Mouse (Mus musculus): ENCODE measurements around the gene Usp21.

Usp21 gene

GRCm38 (mm10) chr1:171268341-171268740 lies 19.4 kb downstream of the Usp21 start:
- DNase-seq (ENCODE audit: low read depth, low spot score): no peak

- no peak for DNase-seq (ENCODE audit: low read depth, low spot score)
Measured at GRCm38 (mm10) chr1:171265971-171266744, 21.6 kb downstream of the Usp21 start.

- DNase-seq (ENCODE audit: low read depth, low spot score): peak; percentile 71
Measured at GRCm38 (mm10) chr1:171263666-171264461, 23.9 kb downstream of the Usp21 start.

GRCm38 (mm10) chr1:171263185-171263611 lies 24.6 kb downstream of the Usp21 start:
- no peak for DNase-seq (ENCODE audit: low read depth, low spot score)

- no peak for DNase-seq (ENCODE audit: low read depth, low spot score)
Measured at GRCm38 (mm10) chr1:171262594-171263130, 25.1 kb downstream of the Usp21 start.

- DNase-seq (ENCODE audit: low read depth, low spot score): no peak
Measured at GRCm38 (mm10) chr1:171260316-171260715, 27.5 kb downstream of the Usp21 start.

GRCm38 (mm10) chr1:171258921-171259320 lies 28.9 kb downstream of the Usp21 start:
- no peak for DNase-seq (ENCODE audit: low read depth, low spot score)

GRCm38 (mm10) chr1:171257781-171258180 lies 30.0 kb downstream of the Usp21 start:
- no peak for DNase-seq (ENCODE audit: low read depth, low spot score)

GRCm38 (mm10) chr1:171256937-171257548 lies 30.7 kb downstream of the Usp21 start:
- DNase-seq (ENCODE audit: low read depth, low spot score): peak; percentile 87

GRCm38 (mm10) chr1:171256095-171256818 lies 31.5 kb downstream of the Usp21 start:
- no peak for DNase-seq (ENCODE audit: low read depth, low spot score)

GRCm38 (mm10) chr1:171252415-171252814 lies 35.4 kb downstream of the Usp21 start:
- DNase-seq (ENCODE audit: low read depth, low spot score): no peak

GRCm38 (mm10) chr1:171251594-171252324 lies 36.0 kb downstream of the Usp21 start:
- DNase-seq (ENCODE audit: low read depth, low spot score): peak; percentile 46

- no peak for DNase-seq (ENCODE audit: low read depth, low spot score)
Measured at GRCm38 (mm10) chr1:171250680-171251593, 36.9 kb downstream of the Usp21 start, which contains the start of gene Ndufs2. Gene Ndufs2 (minus strand): TSS chr1:171251388.

- DNase-seq (ENCODE audit: low read depth, low spot score): no peak
Measured at GRCm38 (mm10) chr1:171249913-171250600, 37.7 kb downstream of the Usp21 start, which contains the start of gene Adamts4. Gene Adamts4 (plus strand): TSS chr1:171250421.

- no peak for DNase-seq (ENCODE audit: low read depth, low spot score)
Measured at GRCm38 (mm10) chr1:171248386-171249226, 39.2 kb downstream of the Usp21 start.

GRCm38 (mm10) chr1:171247916-171248315 lies 39.9 kb downstream of the Usp21 start:
- no peak for DNase-seq (ENCODE audit: low read depth, low spot score)

GRCm38 (mm10) chr1:171247453-171247841 lies 40.3 kb downstream of the Usp21 start:
- no peak for DNase-seq (ENCODE audit: low read depth, low spot score)
